Mouse (Mus musculus): ENCODE measurements at regions not wholly inside any gene's neighbourhood (a gene's known extent, or its start where the extent isn't known, plus 50 kb on each side); places are given as distances from the start of the nearest gene placed in this dataset.

GRCm38 (mm10) chr9:41364442-41365250, 203.1 kb upstream of the Ubash3b start:
- Histone ChIP-seq H3K4me3 (ENCODE audit: low read depth, low read length) (no peak overlapping the region), H3K27ac (ENCODE audit: low read depth, low read length) (peak overlapping the region; percentile 92), H3K4me1 (ENCODE audit: control insufficient read depth, insufficient read depth, low read length) (peaks cover 12% of the 10 kb centered on the region), H3K4me2 (ENCODE audit: low read depth) (peak overlapping the region; percentile 13), H3K9me3 (ENCODE audit: control insufficient read depth, low read length) (no peaks in the 10 kb centered on the region), H3K27me3 (ENCODE audit: control insufficient read depth, insufficient read depth, low read length) (no peaks in the 10 kb centered on the region), H3K9ac (ENCODE audit: low read length) (peak overlapping the region; percentile 20; the same call in 1 of the 2 replicates), H3K36me3 (ENCODE audit: control insufficient read depth, insufficient read depth, low read length) (no peaks in the 10 kb centered on the region)
- peak; percentile 35; the same call in 1 of the 2 replicates for ATAC-seq (ENCODE audit: insufficient read depth, low FRiP score, low TSS enrichment)
- peak; percentile 63 for DNase-seq (ENCODE audit: low spot score)
- WGBS = 23% methylated on average over 6 of the region's 6 CpGs

- Histone ChIP-seq H3K4me2 (ENCODE audit: low read depth) (no peak overlapping the region), H3K4me3 (ENCODE audit: low read depth, low read length) (no peak overlapping the region), H3K9ac (ENCODE audit: low read length) (no peak overlapping the region), H3K4me1 (ENCODE audit: control insufficient read depth, insufficient read depth, low read length) (peaks cover 11% of the 10 kb centered on the region), H3K27me3 (ENCODE audit: control insufficient read depth, insufficient read depth, low read length) (no peaks in the 10 kb centered on the region), H3K36me3 (ENCODE audit: control insufficient read depth, insufficient read depth, low read length) (no peaks in the 10 kb centered on the region), H3K9me3 (ENCODE audit: control insufficient read depth, low read length) (no peaks in the 10 kb centered on the region), H3K27ac (ENCODE audit: low read depth, low read length) (no peak overlapping the region)
- no peak for DNase-seq (ENCODE audit: low spot score)
- ATAC-seq (ENCODE audit: insufficient read depth, low FRiP score, low TSS enrichment) = no peak
- 80% methylated on average over 5 of the region's 5 CpGs for WGBS
These were observed 198.9 kb upstream of the Ubash3b start for GRCm38 (mm10) chr9:41360356-41360755.

GRCm38 (mm10) chr9:41359286-41359685, 197.8 kb upstream of the Ubash3b start:
- no peaks in the 10 kb centered on the region for H3K27me3 ChIP-seq (ENCODE audit: control insufficient read depth, insufficient read depth, low read length)
- no peak overlapping the region for H3K9ac ChIP-seq (ENCODE audit: low read length)
- no peak overlapping the region for H3K27ac ChIP-seq (ENCODE audit: low read depth, low read length)
- 91% methylated on average over 3 of the region's 3 CpGs for WGBS
- DNase-seq (ENCODE audit: low spot score) (no peak), ATAC-seq (ENCODE audit: insufficient read depth, low FRiP score, low TSS enrichment) (no peak)
- no peaks in the 10 kb centered on the region for H3K9me3 ChIP-seq (ENCODE audit: control insufficient read depth, low read length)
- H3K4me2 ChIP-seq (ENCODE audit: low read depth) = no peak overlapping the region
- H3K36me3 ChIP-seq (ENCODE audit: control insufficient read depth, insufficient read depth, low read length) = no peaks in the 10 kb centered on the region
- H3K4me3 ChIP-seq (ENCODE audit: low read depth, low read length) = no peak overlapping the region
- H3K4me1 ChIP-seq (ENCODE audit: control insufficient read depth, insufficient read depth, low read length) = peaks cover 3% of the 10 kb centered on the region; the same call in 1 of the 2 replicates

GRCm38 (mm10) chr9:41345338-41345737, 183.8 kb upstream of the Ubash3b start:
- no peak overlapping the region for H3K4me2 ChIP-seq (ENCODE audit: low read depth)
- no peak for DNase-seq (ENCODE audit: low spot score)
- H3K27ac ChIP-seq (ENCODE audit: low read depth, low read length) = no peak overlapping the region
- WGBS = 80% methylated on average over 2 of the region's 2 CpGs
- no peaks in the 10 kb centered on the region for H3K36me3 ChIP-seq (ENCODE audit: control insufficient read depth, insufficient read depth, low read length)
- ATAC-seq (ENCODE audit: insufficient read depth, low FRiP score, low TSS enrichment) = no peak
- no peak overlapping the region for H3K4me3 ChIP-seq (ENCODE audit: low read depth, low read length)
- no peaks in the 10 kb centered on the region for H3K27me3 ChIP-seq (ENCODE audit: control insufficient read depth, insufficient read depth, low read length)
- no peak overlapping the region for H3K9ac ChIP-seq (ENCODE audit: low read length)
- no peaks in the 10 kb centered on the region for H3K9me3 ChIP-seq (ENCODE audit: control insufficient read depth, low read length)
- no peaks in the 10 kb centered on the region for H3K4me1 ChIP-seq (ENCODE audit: control insufficient read depth, insufficient read depth, low read length)

- no peak overlapping the region for H3K27ac ChIP-seq (ENCODE audit: low read depth, low read length)
- 82% methylated on average over 2 of the region's 2 CpGs for WGBS
- H3K4me2 ChIP-seq (ENCODE audit: low read depth) = no peak overlapping the region
- DNase-seq (ENCODE audit: low spot score) (no peak), ATAC-seq (ENCODE audit: insufficient read depth, low FRiP score, low TSS enrichment) (no peak)
- no peak overlapping the region for H3K9ac ChIP-seq (ENCODE audit: low read length)
- no peak overlapping the region for H3K4me3 ChIP-seq (ENCODE audit: low read depth, low read length)
- no peaks in the 10 kb centered on the region for H3K36me3 ChIP-seq (ENCODE audit: control insufficient read depth, insufficient read depth, low read length)
- H3K4me1 ChIP-seq (ENCODE audit: control insufficient read depth, insufficient read depth, low read length) = peaks cover 8% of the 10 kb centered on the region
- no peaks in the 10 kb centered on the region for H3K9me3 ChIP-seq (ENCODE audit: control insufficient read depth, low read length)
- no peaks in the 10 kb centered on the region for H3K27me3 ChIP-seq (ENCODE audit: control insufficient read depth, insufficient read depth, low read length)
These were observed 175.9 kb upstream of the Ubash3b start for GRCm38 (mm10) chr9:41337375-41337774.

- H3K9me3 ChIP-seq (ENCODE audit: control insufficient read depth, low read length) = no peaks in the 10 kb centered on the region
- 81% methylated on average over 6 of the region's 6 CpGs for WGBS
- peaks cover 8% of the 10 kb centered on the region for H3K4me1 ChIP-seq (ENCODE audit: control insufficient read depth, insufficient read depth, low read length)
- ATAC-seq (ENCODE audit: insufficient read depth, low FRiP score, low TSS enrichment) (no peak), DNase-seq (ENCODE audit: low spot score) (no peak)
- H3K27me3 ChIP-seq (ENCODE audit: control insufficient read depth, insufficient read depth, low read length) = no peaks in the 10 kb centered on the region
- H3K27ac ChIP-seq (ENCODE audit: low read depth, low read length) = no peak overlapping the region
- no peaks in the 10 kb centered on the region for H3K36me3 ChIP-seq (ENCODE audit: control insufficient read depth, insufficient read depth, low read length)
- H3K4me2 ChIP-seq (ENCODE audit: low read depth) = no peak overlapping the region
- H3K4me3 ChIP-seq (ENCODE audit: low read depth, low read length) = no peak overlapping the region
- H3K9ac ChIP-seq (ENCODE audit: low read length) = no peak overlapping the region
These were observed 175.3 kb upstream of the Ubash3b start for GRCm38 (mm10) chr9:41336801-41337200.

GRCm38 (mm10) chr9:41334462-41335241, 173.2 kb upstream of the Ubash3b start:
- 14% methylated on average over 10 of the region's 10 CpGs for WGBS
- Histone ChIP-seq H3K9ac (ENCODE audit: low read length) (peak overlapping the region; percentile 39; the same call in 1 of the 2 replicates), H3K27me3 (ENCODE audit: control insufficient read depth, insufficient read depth, low read length) (no peaks in the 10 kb centered on the region), H3K9me3 (ENCODE audit: control insufficient read depth, low read length) (no peaks in the 10 kb centered on the region), H3K4me2 (ENCODE audit: low read depth) (peak overlapping the region; percentile 20), H3K27ac (ENCODE audit: low read depth, low read length) (peak overlapping the region; percentile 65), H3K4me3 (ENCODE audit: low read depth, low read length) (no peak overlapping the region), H3K4me1 (ENCODE audit: control insufficient read depth, insufficient read depth, low read length) (peaks cover 16% of the 10 kb centered on the region), H3K36me3 (ENCODE audit: control insufficient read depth, insufficient read depth, low read length) (no peaks in the 10 kb centered on the region)
- DNase-seq (ENCODE audit: low spot score) (peak; percentile 65), ATAC-seq (ENCODE audit: insufficient read depth, low FRiP score, low TSS enrichment) (peak; percentile 65)

- no peaks in the 10 kb centered on the region for H3K9me3 ChIP-seq (ENCODE audit: control insufficient read depth, low read length)
- H3K27ac ChIP-seq (ENCODE audit: low read depth, low read length) = no peak overlapping the region
- no peaks in the 10 kb centered on the region for H3K27me3 ChIP-seq (ENCODE audit: control insufficient read depth, insufficient read depth, low read length)
- H3K9ac ChIP-seq (ENCODE audit: low read length) = no peak overlapping the region
- no peak for ATAC-seq (ENCODE audit: insufficient read depth, low FRiP score, low TSS enrichment)
- WGBS = 96% methylated on average over 1 of the region's 1 CpGs
- DNase-seq (ENCODE audit: low spot score) = no peak
- no peaks in the 10 kb centered on the region for H3K36me3 ChIP-seq (ENCODE audit: control insufficient read depth, insufficient read depth, low read length)
- no peak overlapping the region for H3K4me2 ChIP-seq (ENCODE audit: low read depth)
- peaks cover 23% of the 10 kb centered on the region for H3K4me1 ChIP-seq (ENCODE audit: control insufficient read depth, insufficient read depth, low read length)
- H3K4me3 ChIP-seq (ENCODE audit: low read depth, low read length) = no peak overlapping the region
These were observed 172.0 kb upstream of the Ubash3b start for GRCm38 (mm10) chr9:41333526-41333925.
